Mouse (Mus musculus) lung, postnatal 25 days (tissue): ENCODE measurements around the gene Rwdd2a.
"Not testable (repeated sequence)": the region's sequence is repeated elsewhere in the genome, so short reads cannot be mapped to it uniquely, and the experiment has no call there.

ENCODE experiments used
- DNase-seq: peaks from one replicate; pipeline ENCODE4 v3.0.0; 2022; ENCODE audit warnings: low spot score

Gene Rwdd2a

GRCm38 (mm10) chr9:86592676-86593668 lies 21.2 kb downstream of the Rwdd2a start:
- DNase-seq, result no peak

- not testable (repeated sequence) for DNase-seq
These were observed 22.6 kb downstream of the Rwdd2a start for GRCm38 (mm10) chr9:86594357-86594767.

GRCm38 (mm10) chr9:86596983-86597382 lies 25.2 kb downstream of the Rwdd2a start:
- not testable (repeated sequence) for DNase-seq

- no peak for DNase-seq
These were observed 28.0 kb downstream of the Rwdd2a start for GRCm38 (mm10) chr9:86599723-86600303.

GRCm38 (mm10) chr9:86605776-86606175 lies 34.0 kb downstream of the Rwdd2a start:
- DNase-seq, result no peak

- no peak for DNase-seq
These were observed 40.3 kb downstream of the Rwdd2a start for GRCm38 (mm10) chr9:86612091-86612490.

- DNase-seq, result no peak
These were observed 44.0 kb downstream of the Rwdd2a start for GRCm38 (mm10) chr9:86615765-86616164.

- DNase-seq, result no peak
These were observed 46.2 kb downstream of the Rwdd2a start for GRCm38 (mm10) chr9:86617837-86618492.

GRCm38 (mm10) chr9:86619341-86620139 lies 47.7 kb downstream of the Rwdd2a start:
- DNase-seq, result no peak

- DNase-seq, result no peak
These were observed 50.3 kb downstream of the Rwdd2a start for GRCm38 (mm10) chr9:86622062-86622461.

- no peak for DNase-seq
These were observed 52.2 kb downstream of the Rwdd2a start for GRCm38 (mm10) chr9:86624039-86624438.
